Mouse (Mus musculus) myocyte (in vitro differentiated cells): ENCODE measurements at regions not wholly inside any gene's neighbourhood (a gene's known extent, or its start where the extent isn't known, plus 50 kb on each side); places are given as distances from the start of the nearest gene placed in this dataset.

Source experiments
- H3K27me3 ChIP-seq: one replicate; pipeline ENCODE4 v1.6.1; 2011; ENCODE audit not compliant: control insufficient read depth, insufficient read depth, insufficient read length
- H3K36me3 ChIP-seq: one replicate; pipeline ENCODE4 v1.6.1; 2011; ENCODE audit not compliant: control insufficient read depth, insufficient read depth
- H3K4me2 ChIP-seq: one replicate; pipeline ENCODE4 v1.6.1; 2011; ENCODE audit warnings: low read depth, control low read depth
- H3K4me3 ChIP-seq: one replicate; pipeline ENCODE4 v1.5.1; 2011; ENCODE audit warnings: mild to moderate bottlenecking, control low read depth, moderate library complexity
- H3K79me2 ChIP-seq: one replicate; pipeline ENCODE4 v1.6.1; 2011; ENCODE audit not compliant: control insufficient read depth, insufficient read depth
- H3ac ChIP-seq: one replicate; pipeline ENCODE4 v1.6.1; 2011; ENCODE audit not compliant: control insufficient read depth, insufficient read length
- REST ChIP-seq: IDR thresholded peaks from one replicate; pipeline ENCODE4 v1.6.1; 2011; ENCODE audit warnings: mild to moderate bottlenecking, control low read depth, moderate library complexity; ENCODE audit not compliant: insufficient read depth, insufficient read length

- TF ChIP-seq REST, result no peak
- no peaks in the 10 kb centered on the region for H3K36me3 ChIP-seq
- H3K79me2 ChIP-seq, result no peaks in the 10 kb centered on the region
- no peak overlapping the region for H3ac ChIP-seq
- no peak overlapping the region for H3K4me3 ChIP-seq
- H3K4me2 ChIP-seq, result no peak overlapping the region
- H3K27me3 ChIP-seq, result no peaks in the 10 kb centered on the region
Observed at GRCm38 (mm10) chr1:105420374-105421046, 64.0 kb upstream of the Rnf152 start.
